Mouse (Mus musculus) left cerebral cortex, adult 18-20 months (tissue): ENCODE measurements around the gene Dedd2. TPM values are rescaled to one million over a fixed set of nuclear protein-coding genes. Genes with fewer than 3 reads are reported as not detected.

Experiments used
- DNase-seq, 2 experiments: peaks; one replicate each; pipeline ENCODE4 v3.0.0; 2021 to 2022; ENCODE audit warnings: low spot score in 2 of 2, mixed read lengths in 1 of 2
- total RNA-seq, 2 experiments: library from RNA; stranded (reverse); gene quantifications; 2 replicates each; pipeline ENCODE4 v1.2.3; 2021

Gene Dedd2
- total RNA-seq, 2 experiments from 2014 or later: 24.2 to 26.7 TPM

DNA sequence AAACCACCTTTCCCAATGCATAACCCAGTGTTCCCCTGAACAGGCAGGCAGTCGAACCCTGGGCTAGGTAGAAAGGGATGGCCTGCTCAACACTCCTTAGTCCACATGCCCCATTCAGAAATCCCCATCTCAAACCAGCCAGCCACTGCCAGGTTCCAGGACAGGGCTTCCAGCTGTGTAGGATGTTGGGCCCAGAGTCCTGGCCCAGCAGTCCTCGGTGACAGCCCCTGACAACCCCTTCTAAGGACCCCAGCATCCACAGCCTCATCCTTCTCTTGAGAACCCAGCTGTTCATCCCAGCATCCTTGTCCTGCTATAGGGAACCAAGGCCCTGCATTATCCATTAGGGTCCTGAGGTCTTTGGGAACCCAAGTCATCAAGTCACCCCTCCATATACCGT lies 27.1 kb upstream of the Dedd2 start:
- DNase-seq: no peak

DNA sequence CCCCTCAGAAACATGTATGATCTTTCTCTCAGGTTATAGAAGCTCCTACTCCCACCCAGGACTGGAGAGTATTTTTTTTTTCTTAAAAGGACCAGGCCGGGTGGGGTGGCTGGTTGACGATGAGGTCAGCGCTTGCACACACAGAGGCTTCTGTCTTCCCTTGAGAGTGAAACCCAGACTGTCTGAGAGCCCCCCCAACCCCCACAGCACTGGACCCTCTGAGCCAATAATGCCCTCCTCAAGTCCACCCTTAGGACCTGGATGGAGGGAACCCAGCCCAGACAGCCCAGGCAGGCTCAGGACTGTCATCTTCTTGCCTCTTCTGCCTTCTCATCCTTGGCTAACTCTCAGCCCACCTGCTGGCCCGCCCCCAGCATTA lies 26.3 kb upstream of the Dedd2 start:
- no peak for DNase-seq

DNA sequence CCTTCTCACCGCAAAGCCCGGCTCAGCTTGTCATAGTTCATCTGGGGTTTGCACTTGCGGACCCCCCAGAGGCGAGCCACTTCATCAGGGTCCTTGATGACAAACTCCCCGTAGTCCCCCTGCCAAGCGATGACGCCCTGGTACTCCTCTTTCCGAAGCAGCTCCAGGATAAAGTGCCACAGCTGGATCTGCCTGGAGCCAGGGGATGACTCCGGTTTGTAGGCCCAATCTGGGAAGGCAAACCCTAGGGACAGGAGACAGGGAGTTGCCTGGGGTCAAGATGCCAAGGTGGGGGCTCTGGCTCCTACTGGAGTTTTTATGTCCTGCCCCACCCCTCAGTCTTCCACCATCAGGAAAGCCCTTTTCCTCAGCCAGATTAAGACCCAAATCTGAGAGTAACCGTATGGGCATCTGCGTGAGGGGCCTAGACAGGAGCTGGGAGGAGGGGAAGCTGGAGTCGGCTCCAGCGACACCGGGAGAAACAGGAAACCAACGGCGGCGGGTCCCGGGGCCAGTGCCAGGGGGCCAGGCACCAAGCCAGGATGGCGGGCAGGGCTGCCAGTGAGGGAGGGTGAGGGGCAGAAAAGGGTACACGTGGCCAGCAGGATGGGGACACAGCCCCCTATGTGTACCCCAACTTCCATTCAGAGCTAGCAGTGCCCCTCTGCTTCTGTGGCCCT lies 25.8 kb upstream of the Dedd2 start:
- peak; percentile 61 to 68 for DNase-seq

DNA sequence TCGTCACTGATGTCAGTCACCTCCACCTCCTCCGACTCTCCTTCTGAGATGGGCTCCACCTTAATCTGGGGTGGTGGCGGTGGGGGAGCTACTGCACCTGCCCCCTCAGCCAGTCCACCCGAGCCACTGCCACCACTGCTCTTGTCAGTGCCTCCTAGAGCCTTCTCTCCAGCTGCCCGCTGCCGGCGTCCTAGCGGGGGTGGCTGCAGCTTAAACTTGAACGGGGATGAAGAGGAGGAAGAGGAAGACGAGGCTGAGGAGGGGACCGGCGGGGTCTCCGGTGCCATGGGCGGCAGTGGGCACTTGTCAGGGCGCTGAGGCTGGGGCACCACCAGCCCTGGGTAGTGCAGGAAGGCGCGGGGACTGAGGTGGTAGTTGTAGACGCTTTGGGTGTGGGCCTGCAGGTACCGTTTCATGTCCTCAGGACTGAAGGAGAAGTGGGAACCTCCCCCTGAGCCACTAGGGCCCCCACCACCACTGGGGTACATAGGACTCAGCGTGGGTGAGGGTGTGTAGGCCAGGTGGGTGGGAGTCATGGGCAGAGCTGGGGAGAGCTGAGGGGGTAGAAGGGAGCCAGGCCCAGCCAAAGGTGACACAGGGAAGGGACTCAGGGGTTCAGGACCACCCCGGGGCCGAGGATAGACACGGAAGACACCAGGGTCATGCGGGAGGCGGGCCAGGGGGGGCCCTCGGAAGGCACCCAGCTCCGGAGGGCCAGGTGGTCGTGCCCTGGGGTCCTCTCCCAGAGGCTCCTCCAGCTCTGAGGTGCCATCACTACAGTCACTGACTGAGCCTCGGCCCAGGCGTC lies 24.4 kb upstream of the Dedd2 start:
- DNase-seq: peak in 1 of 2 experiments; percentile 53

DNA sequence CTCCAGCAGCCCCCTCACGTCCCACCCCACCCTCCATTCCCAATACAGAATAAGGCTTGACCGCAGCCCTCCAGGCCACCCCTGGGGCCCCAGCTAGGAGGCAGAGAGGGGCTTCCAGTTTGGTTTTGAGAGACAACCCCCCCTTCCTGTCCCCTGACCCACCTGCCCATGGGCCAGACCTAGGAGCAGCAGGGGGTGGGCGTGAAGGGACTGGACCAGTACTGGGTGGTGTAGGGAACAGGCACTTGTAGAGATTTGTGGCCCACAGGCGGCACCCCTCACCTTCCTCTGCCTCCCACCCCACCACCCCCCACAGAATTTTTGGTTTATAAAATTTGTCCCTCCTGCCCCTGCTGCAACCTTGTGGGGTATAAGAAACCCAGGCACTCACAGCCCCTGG lies 22.9 kb upstream of the Dedd2 start:
- DNase-seq: no peak

DNA sequence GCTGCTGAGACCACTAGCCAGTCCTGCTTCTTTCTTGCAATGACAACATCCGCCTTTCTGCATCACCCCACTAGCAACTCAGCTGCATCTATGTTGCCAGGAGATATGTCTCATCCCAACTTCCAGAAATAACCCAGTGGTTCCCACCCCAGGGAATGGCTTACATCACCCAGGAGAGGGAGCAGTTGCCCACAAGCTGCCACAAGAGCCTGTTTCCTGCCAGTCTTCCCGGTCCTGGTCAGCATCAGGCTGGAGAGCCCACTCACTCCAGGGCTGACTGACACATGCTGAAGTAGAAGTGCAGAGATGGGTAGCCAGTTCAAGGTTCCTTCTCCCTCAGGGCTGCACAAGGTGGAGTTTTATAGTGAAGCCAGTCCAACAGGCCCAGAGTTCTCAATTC lies 20.6 kb upstream of the Dedd2 start:
- DNase-seq: peak; percentile 76 to 84

DNA sequence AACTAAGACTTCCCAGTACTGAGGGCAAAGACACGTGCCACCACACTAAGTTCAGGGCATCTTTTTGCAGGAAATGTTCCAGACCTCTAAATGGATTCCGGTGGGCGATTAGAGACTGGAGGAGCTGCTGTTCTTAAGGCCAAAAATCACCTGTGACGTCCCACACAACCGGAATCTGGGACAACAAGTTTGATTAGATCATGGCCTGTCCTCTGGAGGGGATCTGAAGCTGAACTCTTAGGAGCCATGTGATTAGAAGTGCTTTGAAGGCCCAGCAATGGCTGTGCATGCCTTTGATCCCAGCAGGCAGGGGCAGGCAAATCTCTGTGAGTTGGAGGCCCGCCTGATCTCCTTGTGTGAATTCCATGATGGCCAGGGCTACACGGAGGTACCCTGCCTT lies 20.2 kb upstream of the Dedd2 start:
- DNase-seq: no peak

DNA sequence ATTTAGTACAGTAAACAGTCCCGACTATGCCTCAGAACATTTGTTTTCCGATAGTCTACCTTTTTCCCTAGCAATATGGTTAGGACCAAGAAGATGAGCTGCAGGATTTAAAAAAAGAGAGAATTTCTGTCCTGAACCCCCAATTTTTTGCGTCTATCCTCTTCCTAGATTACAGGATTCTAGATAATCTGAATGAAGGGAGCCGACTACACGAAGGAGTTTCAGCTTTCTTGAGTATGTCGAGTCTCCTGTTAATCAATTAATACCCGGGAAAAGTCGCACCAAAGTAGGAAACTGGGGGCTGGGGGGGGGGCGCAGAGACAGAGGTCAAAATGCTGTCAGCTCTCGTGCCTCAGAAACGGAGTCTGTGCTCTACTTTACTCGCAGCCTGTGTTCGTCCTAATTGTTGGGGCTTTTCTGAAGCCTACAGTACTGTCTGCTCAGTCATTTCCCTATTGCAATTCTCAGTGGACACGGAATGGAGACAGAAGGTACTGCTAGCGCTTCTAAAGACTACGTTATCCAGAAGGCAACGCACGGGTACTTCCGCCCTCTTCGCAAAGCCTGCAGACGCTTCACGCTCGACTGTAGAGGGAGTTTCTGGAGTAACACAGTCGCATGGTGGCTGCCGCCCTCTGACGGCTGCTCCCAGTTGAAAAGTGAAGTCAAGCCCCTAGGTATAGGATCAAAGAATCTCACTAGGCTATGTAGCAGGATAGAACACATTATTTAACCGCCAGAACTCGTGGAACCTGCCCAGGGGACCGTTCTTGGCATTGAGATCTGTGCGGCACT lies 18.6 kb upstream of the Dedd2 start:
- DNase-seq: peak; percentile 83 to 87

DNA sequence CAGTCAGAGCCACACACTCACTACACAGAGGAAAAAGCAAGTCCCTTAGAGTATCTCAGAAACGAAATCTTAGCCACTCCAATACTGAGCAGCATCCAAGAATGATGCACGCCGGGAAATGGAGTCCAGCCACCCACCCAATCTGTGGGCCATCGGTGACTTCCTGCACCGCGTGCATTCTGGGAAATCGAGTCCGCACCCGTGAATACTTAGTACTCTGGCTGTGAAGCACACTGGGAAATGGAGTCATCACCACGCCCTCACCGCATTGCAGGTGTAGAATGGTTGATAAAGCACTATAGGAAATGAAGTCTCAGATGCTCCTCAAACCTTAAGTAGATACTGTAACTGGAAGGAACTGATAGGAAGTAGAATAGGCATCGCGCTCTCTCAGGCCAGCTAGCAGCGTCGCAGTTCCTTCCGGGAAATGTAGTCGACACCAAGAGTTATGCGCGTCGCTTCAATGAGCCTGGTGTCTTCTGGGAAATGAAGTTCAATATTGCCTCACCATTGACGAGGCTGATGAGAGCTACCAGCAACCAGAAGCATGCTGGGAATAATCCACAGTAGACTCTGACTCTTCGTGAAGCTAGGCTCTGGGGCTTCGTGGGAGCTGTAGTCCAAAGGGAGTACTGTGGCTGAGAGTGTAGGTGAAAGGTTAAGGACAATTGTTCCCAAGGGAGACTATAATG lies 17.7 kb upstream of the Dedd2 start:
- DNase-seq: peak; percentile 92 to 96

DNA sequence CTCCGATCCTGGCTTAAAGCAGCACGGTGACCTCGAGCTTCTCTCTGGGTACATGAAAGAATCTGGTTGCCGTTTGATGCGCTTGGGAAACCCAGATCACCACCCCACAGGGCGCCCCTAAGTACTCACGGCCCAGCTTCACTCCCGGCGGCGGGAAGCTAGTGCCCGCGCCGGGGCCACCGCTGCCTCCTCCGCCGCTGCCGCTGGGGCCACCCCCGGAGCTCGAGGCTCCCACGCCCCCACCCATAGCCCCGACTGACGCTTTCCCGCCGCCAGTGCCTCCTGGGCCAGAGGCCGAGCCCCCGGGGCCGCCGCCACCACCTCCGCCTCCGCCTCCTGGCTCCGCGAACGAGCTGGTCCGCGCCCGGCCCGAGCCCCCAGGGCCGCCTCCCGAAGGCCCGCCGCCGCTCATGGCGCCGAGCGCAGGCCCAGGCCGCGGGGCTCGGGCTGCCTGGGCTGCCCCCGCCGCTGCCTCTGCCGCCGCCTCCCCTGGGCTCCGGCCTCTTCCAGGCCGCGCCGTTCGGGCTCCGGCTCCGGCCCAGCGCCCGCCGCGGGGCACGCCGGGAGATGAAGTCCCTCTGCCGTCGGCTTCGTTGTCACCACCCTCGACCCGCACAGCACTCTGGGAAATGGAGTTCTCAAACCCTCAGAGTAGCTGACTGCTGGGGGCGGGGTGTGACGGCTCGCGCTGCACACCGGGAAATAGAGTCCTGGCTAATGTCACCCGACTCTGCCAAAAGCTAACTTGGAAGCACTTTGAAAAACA lies 17.0 kb upstream of the Dedd2 start, which contains the start of gene Gsk3a:
Gene Gsk3a (minus strand): TSS at position 603 of the 766 bp plus-strand sequence.
- DNase-seq: peak; percentile 99

DNA sequence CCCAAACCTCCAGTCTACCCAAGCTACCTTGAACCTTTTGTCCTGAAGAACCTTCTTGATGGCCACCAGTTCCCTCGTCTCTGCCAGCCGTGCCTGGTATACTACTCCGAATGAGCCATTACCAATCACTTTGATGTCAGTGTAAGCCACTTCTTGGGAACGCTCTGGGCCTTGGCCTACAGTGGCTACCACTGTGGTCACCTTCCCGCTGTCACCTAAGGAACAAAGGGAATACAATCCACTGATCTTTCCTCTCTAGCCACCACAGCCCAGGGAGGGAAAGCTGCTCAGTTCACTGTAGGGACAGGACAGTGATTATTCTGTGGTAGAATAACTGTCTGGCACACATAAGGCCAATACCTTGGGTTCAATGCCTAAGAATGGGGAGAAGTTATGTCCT lies 15.1 kb upstream of the Dedd2 start:
- no peak for DNase-seq

DNA sequence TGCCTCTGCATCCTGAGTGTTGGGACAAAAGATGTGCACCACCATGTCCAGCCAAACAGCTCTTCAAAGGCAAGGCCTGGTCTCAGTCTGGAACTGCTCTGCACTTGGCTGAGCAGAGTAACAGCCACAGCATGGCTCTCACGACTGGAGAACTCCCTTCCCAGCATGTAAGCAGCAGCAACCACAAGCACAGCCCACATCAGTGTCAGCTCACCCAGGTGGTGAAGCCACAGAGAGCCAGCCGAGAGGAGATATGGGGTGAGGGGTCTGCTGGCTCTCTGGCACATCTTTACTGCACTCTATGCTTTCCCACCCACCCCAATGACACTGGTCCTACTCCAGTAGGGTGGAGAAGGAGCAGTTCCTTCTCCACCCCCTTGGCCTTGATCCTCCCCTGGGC lies 12.6 kb upstream of the Dedd2 start:
- no peak for DNase-seq

DNA sequence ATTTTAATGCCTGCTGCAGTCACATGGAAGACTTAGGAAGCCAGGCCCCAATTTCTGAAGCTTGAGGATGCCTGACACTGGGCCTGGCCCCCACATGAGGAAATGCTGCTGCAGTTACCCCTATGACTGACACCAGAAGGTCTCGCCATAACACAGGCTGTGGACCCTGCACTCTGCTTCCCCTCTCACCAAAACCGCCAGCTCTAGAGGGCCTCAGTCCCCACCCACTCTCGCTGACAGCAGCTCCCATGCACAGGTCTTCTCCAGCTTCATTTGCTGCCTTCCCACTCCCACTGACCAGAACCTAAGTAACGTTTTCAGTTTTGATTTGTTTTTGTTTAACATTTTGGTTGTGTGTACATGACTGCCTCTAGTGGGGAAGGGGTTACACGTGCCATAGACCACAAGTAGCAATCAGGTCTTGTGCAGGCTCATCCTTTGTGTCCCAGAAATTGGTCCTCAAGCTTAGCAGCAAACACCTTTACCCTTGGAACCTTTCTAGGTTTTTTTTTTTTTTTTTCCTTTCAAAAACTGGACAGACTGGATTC lies 11.8 kb upstream of the Dedd2 start:
- DNase-seq: no peak

DNA sequence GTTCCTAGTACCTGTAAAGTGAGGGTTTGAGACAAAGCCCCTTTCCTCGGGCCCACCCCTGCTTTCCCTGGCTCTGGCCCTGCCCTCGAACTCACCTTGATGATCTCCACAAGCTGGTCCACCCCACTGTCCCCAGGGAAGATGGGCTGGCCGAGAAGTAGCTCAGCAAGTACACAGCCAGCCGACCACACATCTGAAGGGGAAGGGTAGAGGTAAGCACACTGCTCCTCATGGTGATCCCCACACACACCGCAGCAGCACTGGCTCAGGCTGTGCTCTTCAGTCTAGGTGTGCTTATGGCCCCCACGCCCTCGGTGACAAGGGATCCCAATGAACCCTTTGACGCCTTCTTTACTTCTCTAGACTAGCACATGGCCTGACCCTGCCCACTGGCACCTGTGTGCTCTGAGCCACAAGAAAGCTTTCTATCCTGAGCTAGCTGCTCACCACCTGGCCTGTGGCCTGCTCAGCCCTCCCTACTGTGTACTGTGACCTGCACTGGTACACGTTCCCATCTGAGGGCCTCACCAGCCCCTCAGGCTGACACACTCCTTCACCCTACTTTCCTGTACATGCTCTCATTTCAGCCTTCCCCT lies 10.4 kb upstream of the Dedd2 start:
- DNase-seq: no peak

DNA sequence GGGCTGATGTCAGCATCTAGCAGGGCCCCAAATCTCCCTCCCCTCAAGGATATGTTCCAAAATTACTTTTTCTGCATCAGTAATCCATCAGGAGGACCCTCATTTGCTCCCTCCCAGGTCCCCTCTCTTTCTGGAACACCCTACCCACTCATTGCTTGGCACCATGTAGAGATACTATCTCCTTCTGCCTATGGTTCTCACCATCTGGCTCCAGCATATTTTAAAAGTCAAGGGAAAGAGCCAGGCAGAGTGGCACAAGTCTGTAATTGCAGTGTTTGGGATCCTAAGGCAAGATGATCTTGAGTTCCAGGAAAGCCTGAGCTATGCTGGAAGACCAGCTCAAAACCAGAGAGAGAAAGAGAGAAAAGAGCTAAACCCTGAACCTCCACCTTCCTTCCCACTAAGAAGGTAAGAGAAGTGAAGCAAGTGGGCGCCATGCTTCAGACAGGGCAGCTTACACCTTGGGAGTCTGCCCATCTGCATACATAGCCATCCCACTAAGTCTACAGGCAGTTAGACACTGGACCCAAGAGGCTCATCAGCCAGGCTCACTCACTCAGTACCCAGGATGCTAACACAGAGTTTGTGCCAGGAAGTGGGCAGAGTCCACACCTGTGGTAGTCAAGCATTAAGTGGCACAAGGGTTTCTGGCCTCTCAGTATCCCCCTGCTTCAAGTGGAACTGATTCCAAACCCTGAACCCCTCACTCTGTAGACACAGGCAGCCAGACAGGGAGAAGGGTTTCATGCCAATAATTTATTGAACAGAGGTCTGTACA lies 7.3 kb upstream of the Dedd2 start:
- DNase-seq: no peak

DNA sequence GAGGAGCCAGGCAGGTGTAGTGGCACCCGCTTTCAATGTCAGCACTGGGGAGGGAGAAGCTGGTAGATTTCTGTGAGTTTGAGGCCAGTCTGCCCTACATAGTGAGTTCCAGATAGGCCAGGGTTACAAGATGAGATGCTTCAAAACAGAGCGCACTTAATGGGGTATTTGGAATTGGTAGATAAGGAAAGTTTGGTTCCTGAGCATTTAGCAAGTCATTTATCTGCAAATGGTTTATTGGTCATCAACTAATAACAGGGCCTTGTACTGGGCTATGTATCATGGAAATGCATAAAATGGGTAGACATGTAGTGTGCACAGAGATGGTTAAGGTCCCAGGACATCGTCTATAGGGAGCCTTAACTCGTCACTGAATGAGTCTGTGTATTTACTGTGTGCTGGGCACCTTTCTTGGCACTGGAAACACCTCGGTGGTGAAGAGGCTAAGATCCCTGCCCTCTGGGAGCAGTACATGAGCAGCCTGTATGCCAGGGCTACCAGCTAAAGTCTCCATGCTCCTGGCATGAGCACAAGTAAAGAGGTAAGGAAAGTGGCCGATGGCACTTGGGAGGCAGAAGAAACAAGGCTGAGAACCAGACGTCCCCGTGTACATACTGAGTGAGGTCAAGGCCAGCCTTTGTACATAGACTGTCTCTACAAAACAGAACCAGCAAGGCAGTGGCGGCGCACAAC lies 2.0 kb upstream of the Dedd2 start:
- DNase-seq: no peak

DNA sequence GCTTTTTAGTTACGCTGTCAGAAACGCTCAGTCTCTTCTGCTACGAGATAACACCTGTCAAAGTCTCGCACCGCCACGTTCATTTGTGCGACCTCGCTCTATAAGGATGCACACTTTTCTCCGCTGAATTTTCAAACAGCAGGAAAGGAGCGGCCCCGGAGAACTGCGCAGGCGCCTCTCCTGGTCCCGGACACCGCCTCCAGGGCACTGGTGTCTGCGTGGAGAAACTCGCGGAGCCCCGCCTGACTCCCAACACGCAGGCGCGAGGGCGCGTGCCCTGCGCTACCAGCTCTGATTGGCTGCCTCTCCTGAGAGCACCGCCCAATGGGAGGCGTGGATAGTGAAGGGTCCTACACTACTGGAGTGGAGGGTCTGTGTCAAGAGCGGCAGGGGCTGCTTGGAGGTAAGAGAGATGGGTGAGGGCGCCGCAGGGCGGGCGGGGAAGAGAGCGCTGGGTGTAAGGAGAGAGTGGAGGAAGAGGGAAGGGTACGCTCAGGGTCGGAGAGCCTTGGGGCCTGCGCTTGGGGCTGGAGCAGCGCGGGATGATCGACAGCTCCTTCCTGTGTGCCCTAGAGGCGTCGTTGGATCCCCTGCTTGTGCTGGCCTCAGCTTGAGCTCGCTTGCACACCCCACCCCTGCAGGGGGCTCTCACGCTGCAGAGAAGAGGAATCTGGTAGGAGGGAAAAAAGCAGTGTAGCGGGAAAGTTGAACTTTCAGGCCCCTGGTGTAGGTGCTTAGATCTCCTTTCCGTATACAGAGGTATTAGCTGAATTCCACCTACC lies 878 bp upstream of the Dedd2 start, which contains the start of gene Zfp526:
Gene Zfp526 (plus strand): TSS at position 324 of the 782 bp plus-strand sequence.
- DNase-seq: peak; percentile 98
